Mouse (Mus musculus): ENCODE results near the gene Zmynd10. TPM values are rescaled to one million over a fixed set of nuclear protein-coding genes. Genes with fewer than 3 reads are reported as not detected.

Gene Zmynd10
- 1 to 10 TPM; 3.4 to 4.3 TPM for total RNA-seq (2021)

- intact Hi-C loops (cut with DNase I): no loop called here
These were observed at the start of gene Zmynd10 for GRCm38 (mm10) chr9:107547026-107547425. Gene Zmynd10, plus strand, starts transcription at chr9:107547298.

DNA sequence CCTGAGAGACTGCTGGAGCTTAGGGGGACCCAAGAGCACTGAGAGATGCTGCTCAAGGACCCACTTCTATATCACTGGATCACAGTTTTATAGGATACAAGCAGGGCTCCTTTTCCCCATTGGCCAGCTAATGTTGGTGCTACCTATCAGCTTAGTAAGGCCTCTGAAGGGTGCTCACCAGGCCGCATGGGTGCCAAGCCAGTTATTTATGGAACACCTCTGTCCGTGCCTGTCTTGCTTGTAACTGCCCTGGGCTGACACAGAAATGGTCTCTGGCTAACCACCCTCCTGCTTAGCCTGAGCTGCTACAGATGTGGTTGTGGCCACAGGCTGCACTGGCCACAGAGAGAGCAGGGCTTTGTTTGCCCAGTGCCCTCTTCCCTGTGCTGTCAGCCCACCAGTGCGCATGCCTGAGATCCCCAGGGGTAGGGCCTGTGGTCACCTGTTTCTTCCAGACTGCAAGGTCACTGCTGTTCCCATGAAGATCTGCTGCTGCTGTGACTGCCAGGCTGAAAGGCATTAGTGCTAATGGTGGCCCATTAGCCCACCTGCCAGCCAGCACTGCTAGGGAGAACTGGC, 46.3 kb upstream of the Zmynd10 start:
- intact Hi-C loops (cut with DNase I): no loop called here
- DNase-seq (ENCODE audit: low spot score in 2 of 2): no peak

More at GRCm38 (mm10) chr9:107547026-107547425, at the start of gene Zmynd10:
- peak; percentile 84 to 87 for DNase-seq (ENCODE audit: low spot score in 2 of 2)

DNA sequence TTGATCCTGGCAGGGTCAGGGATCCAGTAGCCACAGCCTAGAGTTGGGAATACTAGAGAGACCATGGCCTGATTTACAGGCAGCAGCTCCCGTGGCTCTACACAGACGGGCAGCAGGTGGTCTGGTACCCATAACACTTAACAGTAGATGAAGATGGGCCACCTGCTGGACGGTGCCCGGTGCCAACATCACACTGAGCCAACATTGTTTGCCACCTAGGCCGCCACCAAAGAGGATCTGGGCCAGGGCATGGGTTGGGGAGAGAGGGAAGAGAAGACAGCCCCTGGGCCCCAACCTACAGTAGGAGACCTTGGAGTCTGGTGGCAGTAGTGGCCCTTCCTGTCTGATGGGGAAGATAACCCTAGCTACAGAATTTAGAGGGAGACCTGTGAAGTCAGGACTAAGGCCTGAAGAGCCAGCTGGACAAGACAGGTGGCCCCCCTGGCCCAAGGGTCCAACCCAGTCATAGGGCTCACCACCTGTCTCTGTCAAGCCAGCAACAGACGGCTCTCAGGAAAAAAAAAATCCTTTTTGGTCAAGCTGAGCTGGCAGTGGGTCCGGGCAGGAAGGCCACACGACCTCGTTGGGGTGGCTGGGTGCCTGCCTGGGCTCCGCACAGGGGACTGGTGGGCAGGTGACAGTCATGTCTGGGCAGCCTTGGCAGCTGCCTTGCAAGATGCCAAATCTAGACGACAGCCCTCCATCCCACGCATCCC, 44.8 kb upstream of the Zmynd10 start:
- no peak for DNase-seq (ENCODE audit: low spot score in 2 of 2)
- intact Hi-C loops (cut with DNase I): no loop called here

DNA sequence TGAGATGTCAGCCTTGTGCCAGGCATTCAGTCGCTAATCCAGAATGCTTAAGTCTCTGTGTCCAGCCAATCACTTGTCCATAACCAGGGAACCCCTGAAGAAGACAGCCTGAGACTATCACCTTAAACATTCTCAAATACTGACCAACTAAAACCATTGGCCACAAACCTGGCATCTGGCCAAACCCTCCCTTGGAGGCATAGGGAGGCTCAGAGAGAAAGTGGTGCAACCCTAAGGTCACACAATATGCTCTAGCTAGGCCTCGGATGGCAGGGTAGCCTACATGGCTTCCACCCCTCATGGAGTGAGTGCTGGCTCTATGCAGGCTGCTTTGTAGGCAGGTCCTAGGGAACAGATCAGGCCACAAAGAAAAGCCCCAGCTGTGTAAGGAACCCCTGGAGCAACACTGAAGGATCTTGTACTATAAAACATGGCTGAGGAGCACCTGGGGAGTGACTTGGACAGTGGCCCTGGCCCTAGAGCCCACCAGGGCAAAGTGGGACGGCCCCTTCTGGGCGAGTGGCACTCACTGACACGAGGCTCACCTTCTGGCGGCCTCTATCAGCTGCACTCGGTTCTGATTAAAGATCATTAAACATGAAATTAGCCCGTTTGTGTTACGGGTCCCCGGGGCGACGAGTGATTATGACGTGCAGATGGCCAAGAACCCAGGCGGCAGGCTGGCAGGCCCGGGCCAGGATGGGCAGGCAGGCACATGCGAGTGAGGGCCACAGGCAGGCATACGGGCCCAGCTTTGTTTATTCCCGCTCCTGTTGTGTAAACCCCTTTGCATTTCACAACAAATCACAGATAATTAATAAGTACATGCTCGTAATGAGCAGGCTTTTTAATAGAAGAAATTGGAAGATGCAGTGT, 42.2 kb upstream of the Zmynd10 start:
- no peak for DNase-seq (ENCODE audit: low spot score in 2 of 2)
- intact Hi-C loops (cut with DNase I): no loop called here

DNA sequence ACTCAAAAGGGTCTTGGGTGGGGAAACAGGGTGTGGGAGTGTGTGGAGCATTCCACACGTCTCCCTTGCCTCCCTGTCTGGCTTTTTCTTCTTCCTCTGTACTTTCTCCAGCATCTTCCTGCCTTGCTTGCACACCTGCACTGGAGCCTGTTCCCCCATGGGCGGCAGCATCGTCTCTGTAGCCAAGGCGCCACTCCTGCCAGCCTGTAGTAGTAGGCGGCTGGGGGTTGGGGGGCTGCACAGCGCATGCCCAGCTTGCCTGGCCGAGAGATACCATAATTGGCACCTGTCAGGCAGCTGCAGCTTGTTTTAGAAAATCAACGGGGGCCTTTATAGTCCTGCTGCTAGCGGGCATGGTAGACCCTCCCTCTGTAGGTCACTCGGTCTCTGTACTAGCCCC, 38.8 kb upstream of the Zmynd10 start:
- peak; percentile 50 to 64 for DNase-seq (ENCODE audit: low spot score in 2 of 2)
- intact Hi-C loops (cut with DNase I): no loop called here

DNA sequence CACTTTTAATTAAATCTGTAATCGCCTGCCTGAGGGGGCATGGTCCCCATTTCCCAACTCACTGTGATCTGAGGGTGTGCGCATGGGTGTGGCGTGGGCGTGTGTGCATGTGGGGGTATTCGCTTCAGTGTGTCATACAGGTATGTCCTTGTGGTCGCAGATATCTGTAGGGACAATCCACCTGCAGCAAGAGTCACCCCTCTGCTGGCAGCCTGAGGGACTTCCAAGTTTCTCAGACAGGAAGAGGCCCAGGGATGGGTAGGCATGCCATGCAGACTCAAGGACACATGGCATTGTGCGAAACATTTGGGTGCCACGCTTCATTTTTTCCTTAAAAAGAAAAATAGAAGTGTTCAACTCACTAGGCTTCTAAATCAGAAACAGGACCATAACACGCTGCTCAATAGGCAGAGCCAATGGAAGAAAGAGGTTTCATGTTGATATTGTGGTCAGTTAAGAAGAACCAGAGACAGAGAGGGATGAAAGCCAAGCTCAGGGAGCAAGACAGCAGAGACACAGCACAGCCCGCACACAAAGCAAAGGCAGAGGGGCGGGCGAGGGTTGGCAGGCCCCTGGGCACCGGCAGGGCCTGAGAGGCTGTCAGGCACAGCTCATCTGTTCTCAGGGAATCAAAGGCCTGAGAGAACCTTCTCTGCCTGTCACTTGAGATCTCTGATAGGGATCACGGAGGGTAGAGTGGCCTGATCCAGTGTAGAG, 36.6 kb upstream of the Zmynd10 start:
- DNase-seq (ENCODE audit: low spot score in 2 of 2): no peak
- intact Hi-C loops (cut with DNase I): loop anchor here (5.0 kb wide), 1 partner anchor 218 kb away; no protein-coding TSS in a partner anchor

DNA sequence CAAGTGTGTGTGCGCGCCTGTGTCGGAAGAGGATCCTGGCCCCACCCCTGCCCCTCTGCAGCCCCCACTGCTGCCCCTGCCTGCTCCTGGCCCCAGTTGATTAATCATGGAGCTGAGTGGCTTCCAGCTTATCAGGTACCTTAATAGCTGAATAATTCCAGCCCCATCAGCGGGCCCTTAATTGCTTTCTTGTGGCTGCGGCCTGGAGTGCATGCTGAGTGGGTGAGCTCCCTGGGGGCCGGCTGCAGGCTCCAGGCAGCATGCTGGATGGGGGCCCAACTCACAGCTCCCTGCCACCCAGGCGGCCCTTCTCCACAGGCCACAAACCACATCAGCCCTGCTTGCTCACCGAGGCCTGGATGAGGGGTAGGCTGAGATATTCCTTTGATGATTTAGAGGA, 35.7 kb upstream of the Zmynd10 start:
- intact Hi-C loops (cut with DNase I): loop anchor here (5.0 kb wide), 1 partner anchor 219 kb away; no protein-coding TSS in a partner anchor
- DNase-seq (ENCODE audit: low spot score in 2 of 2): no peak

DNA sequence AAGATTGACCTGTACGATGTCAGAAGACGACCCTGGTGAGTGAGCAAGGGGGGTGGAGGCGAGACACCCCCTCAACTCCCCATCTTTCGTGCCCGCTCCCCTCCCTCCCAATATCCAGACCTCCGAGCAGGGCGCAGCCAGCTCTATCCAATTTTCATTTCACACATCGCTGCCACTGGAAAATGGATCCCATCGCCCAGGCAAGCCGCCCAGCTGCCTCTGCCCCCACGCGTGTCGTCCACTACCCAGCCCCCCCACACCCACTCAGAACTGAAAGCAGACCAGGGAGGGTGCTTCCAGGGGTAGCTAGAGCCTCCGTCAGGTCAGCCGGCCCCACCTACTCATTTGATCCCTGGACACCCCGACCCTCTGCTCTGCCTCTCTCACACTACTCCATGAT, 34.8 kb upstream of the Zmynd10 start:
- DNase-seq (ENCODE audit: low spot score in 2 of 2): no peak
- intact Hi-C loops (cut with DNase I): loop anchor here (5.0 kb wide), 1 partner anchor 220 kb away; no protein-coding TSS in a partner anchor

GRCm38 (mm10) chr9:107514303-107514955, 32.7 kb upstream of the Zmynd10 start:
- DNase-seq (ENCODE audit: low spot score in 2 of 2): peak; percentile 80 to 86
- intact Hi-C loops (cut with DNase I): loop anchor here (1.0 to 5.0 kb wide), 3 partner anchors 148 to 222 kb away; no protein-coding TSS in a partner anchor

- no peak for DNase-seq (ENCODE audit: low spot score in 2 of 2)
- intact Hi-C loops (cut with DNase I): no loop called here
These were observed 26.8 kb upstream of the Zmynd10 start for GRCm38 (mm10) chr9:107520331-107520730.

DNA sequence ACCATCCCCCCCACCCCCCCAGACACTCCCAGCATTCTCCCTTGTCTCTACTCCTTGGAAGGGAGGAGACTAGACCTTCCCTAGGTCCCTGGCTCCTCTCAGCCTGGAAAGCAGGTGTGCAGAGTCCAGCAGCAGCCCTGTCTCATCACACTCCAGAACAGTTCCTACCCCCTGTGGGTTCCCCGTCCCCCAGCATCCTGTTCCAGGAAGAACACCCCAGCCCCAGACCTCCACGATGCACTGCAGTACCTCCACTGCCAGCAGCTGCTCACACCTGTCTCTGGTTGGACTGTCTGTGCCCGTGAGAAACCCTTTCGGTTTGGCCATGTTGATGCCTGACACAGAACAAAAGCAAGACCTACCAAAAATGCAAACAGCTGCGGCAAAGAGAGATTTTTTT, 25.9 kb upstream of the Zmynd10 start:
- intact Hi-C loops (cut with DNase I): no loop called here
- DNase-seq (ENCODE audit: low spot score in 2 of 2): no peak

DNA sequence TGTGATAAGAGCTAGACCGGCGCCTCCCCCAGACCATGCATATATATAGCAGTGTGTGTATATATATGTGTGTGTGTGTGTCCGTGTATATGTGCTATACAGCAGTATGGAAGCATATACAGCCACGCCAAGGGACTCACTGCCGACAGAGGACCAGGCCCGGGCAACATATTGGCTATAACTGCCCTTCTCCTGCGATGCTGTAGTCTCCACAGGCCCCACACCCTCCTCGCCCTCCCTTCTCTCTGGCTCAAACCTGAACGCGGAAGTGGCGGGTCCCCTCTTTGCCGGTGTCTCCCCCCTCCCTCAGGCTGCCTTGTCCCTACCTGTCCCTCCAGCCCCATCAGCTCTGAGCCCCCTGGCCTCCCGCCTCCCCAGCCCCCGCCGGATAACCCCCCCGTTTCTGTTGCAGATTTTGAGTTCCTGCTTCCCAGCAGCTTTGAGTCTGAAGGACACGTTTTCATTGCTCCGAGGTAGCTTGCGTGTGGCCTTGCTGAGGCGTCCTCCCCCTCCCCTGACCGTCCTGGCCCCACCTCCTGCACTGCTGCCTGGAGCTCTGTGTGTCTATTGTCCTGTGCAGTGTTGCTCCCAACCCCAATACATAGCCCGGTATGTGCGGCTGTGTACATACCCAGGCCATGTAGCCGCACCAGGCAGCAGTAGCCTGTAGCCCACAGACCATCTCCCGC, 25.2 kb upstream of the Zmynd10 start:
- DNase-seq (ENCODE audit: low spot score in 2 of 2): no peak
- intact Hi-C loops (cut with DNase I): no loop called here

- intact Hi-C loops (cut with DNase I): no loop called here
- DNase-seq (ENCODE audit: low spot score in 2 of 2): no peak
These were observed 24.7 kb upstream of the Zmynd10 start for GRCm38 (mm10) chr9:107522400-107522711.

- intact Hi-C loops (cut with DNase I): no loop called here
These were observed 20.7 kb upstream of the Zmynd10 start for GRCm38 (mm10) chr9:107526198-107527026.

GRCm38 (mm10) chr9:107533791-107534407, 13.2 kb upstream of the Zmynd10 start, which contains the start of gene Tmem115:
Gene Tmem115, plus strand, starts transcription at chr9:107533945.
- DNase-seq (ENCODE audit: low spot score in 2 of 2): peak; percentile 93 to 94
- intact Hi-C loops (cut with DNase I): no loop called here

More at GRCm38 (mm10) chr9:107526198-107527026, 20.7 kb upstream of the Zmynd10 start:
- peak; percentile 69 to 70 for DNase-seq (ENCODE audit: low spot score in 2 of 2)

DNA sequence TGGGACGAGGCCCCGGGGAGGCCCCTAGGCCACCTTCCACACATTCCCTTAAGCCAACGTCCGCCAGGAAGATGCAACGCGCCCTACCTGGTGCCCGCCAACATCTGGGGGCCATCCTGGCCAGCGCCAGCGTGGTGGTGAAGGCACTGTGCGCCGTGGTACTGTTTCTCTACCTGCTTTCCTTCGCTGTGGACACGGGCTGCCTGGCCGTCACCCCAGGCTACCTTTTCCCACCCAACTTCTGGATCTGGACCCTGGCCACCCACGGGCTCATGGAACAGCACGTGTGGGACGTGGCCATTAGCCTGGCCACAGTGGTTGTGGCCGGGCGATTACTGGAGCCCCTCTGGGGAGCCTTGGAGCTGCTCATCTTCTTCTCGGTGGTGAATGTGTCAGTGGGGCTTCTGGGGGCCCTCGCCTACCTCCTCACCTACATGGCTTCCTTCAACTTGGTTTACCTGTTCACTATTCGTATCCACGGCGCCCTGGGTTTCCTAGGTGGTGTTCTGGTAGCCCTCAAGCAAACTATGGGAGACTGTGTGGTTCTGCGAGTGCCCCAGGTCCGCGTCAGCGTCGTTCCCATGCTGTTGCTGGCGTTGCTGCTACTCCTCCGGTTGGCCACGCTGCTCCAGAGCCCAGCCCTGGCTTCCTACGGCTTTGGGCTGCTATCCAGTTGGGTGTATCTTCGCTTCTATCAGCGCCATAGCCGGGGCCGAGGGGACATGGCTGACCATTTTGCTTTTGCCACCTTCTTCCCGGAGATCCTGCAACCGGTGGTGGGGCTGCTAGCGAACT, 12.5 kb upstream of the Zmynd10 start:
- intact Hi-C loops (cut with DNase I): no loop called here

GRCm38 (mm10) chr9:107538231-107538630, 8.9 kb upstream of the Zmynd10 start:
- DNase-seq (ENCODE audit: low spot score in 2 of 2): no peak
- intact Hi-C loops (cut with DNase I): no loop called here

More for the DNA sequence above, 12.5 kb upstream of the Zmynd10 start:
- DNase-seq (ENCODE audit: low spot score in 2 of 2): no peak

Measured in left cerebral cortex, postnatal 36 days (tissue).